Mouse (Mus musculus): Measurements from ENCODE around the gene Mad1l1. TPM values are rescaled to one million over a fixed set of nuclear protein-coding genes. Genes with fewer than 3 reads are reported as not detected.

Mad1l1 gene
- polyA plus RNA-seq, 1 experiment from 2014 or later: 68.9 TPM

GRCm38 (mm10) chr5:140123194-140123593 lies 198.2 kb downstream of the Mad1l1 start:
- Histone ChIP-seq H3K4me3 (no peak overlapping the region), H3K4me1 (peaks cover 35% of the 10 kb centered on the region), H3K27ac (no peak overlapping the region), H3K36me3 (peaks cover 12% of the 10 kb centered on the region; the same call in 1 of the 2 replicates), H3K9me3 (replicated peaks) (no peaks in the 10 kb centered on the region), H3K27me3 (ENCODE audit: low read depth, poor library complexity, severe bottlenecking) (no peaks in the 10 kb centered on the region)
- WGBS: 26% methylated on average over 5 of the region's 5 CpGs
- DNase-seq (ENCODE audit: low spot score): no peak

- Histone ChIP-seq H3K36me3 (peaks cover 15% of the 10 kb centered on the region), H3K9me3 (replicated peaks) (no peaks in the 10 kb centered on the region), H3K27ac (no peak overlapping the region), H3K4me1 (peaks cover 27% of the 10 kb centered on the region), H3K4me3 (no peak overlapping the region), H3K27me3 (ENCODE audit: low read depth, poor library complexity, severe bottlenecking) (no peaks in the 10 kb centered on the region)
- DNase-seq (ENCODE audit: low spot score): no peak
- WGBS: 95% methylated on average over 3 of the region's 3 CpGs
These were observed 199.4 kb downstream of the Mad1l1 start for GRCm38 (mm10) chr5:140121966-140122365.

GRCm38 (mm10) chr5:140118921-140119320 lies 202.4 kb downstream of the Mad1l1 start:
- no peak overlapping the region for H3K27ac ChIP-seq
- no peak for DNase-seq (ENCODE audit: low spot score)
- WGBS: 96% methylated on average over 3 of the region's 3 CpGs
- peaks cover 38% of the 10 kb centered on the region for H3K36me3 ChIP-seq
- no peak overlapping the region for H3K4me3 ChIP-seq
- H3K4me1 ChIP-seq: peaks cover 18% of the 10 kb centered on the region
- no peaks in the 10 kb centered on the region for H3K27me3 ChIP-seq (ENCODE audit: low read depth, poor library complexity, severe bottlenecking)
- H3K9me3 ChIP-seq (replicated peaks): no peaks in the 10 kb centered on the region

GRCm38 (mm10) chr5:140117968-140118367 lies 203.4 kb downstream of the Mad1l1 start:
- no peak overlapping the region for H3K4me3 ChIP-seq
- H3K27ac ChIP-seq: no peak overlapping the region
- peaks cover 40% of the 10 kb centered on the region for H3K36me3 ChIP-seq
- no peak for DNase-seq (ENCODE audit: low spot score)
- H3K9me3 ChIP-seq (replicated peaks): no peaks in the 10 kb centered on the region
- no peaks in the 10 kb centered on the region for H3K27me3 ChIP-seq (ENCODE audit: low read depth, poor library complexity, severe bottlenecking)
- H3K4me1 ChIP-seq: peaks cover 8% of the 10 kb centered on the region

GRCm38 (mm10) chr5:140115434-140116271 lies 205.7 kb downstream of the Mad1l1 start:
- Histone ChIP-seq H3K4me1 (peaks cover 9% of the 10 kb centered on the region), H3K27ac (peak overlapping the region; percentile 5; the same call in 1 of the 2 replicates), H3K36me3 (peaks cover 50% of the 10 kb centered on the region), H3K4me3 (no peak overlapping the region), H3K9me3 (replicated peaks) (no peaks in the 10 kb centered on the region), H3K27me3 (ENCODE audit: low read depth, poor library complexity, severe bottlenecking) (no peaks in the 10 kb centered on the region)
- DNase-seq (ENCODE audit: low spot score): no peak
- 53% methylated on average over 8 of the region's 8 CpGs for WGBS

GRCm38 (mm10) chr5:140114512-140115060 lies 206.8 kb downstream of the Mad1l1 start:
- no peaks in the 10 kb centered on the region for H3K27me3 ChIP-seq (ENCODE audit: low read depth, poor library complexity, severe bottlenecking)
- H3K4me1 ChIP-seq: peaks cover 13% of the 10 kb centered on the region
- H3K36me3 ChIP-seq: peaks cover 58% of the 10 kb centered on the region
- DNase-seq (ENCODE audit: low spot score): no peak
- no peak overlapping the region for H3K4me3 ChIP-seq
- H3K9me3 ChIP-seq (replicated peaks): no peaks in the 10 kb centered on the region
- 71% methylated on average over 3 of the region's 3 CpGs for WGBS
- H3K27ac ChIP-seq: no peak overlapping the region

- H3K4me3 ChIP-seq: no peak overlapping the region
- H3K36me3 ChIP-seq: peaks cover 52% of the 10 kb centered on the region
- H3K27ac ChIP-seq: no peak overlapping the region
- no peaks in the 10 kb centered on the region for H3K27me3 ChIP-seq (ENCODE audit: low read depth, poor library complexity, severe bottlenecking)
- H3K4me1 ChIP-seq: peaks cover 13% of the 10 kb centered on the region
- no peak for DNase-seq (ENCODE audit: low spot score)
- WGBS: 89% methylated on average over 2 of the region's 2 CpGs
- no peaks in the 10 kb centered on the region for H3K9me3 ChIP-seq (replicated peaks)
These were observed 208.1 kb downstream of the Mad1l1 start for GRCm38 (mm10) chr5:140113281-140113680.

GRCm38 (mm10) chr5:140110024-140110423 lies 211.3 kb downstream of the Mad1l1 start:
- Histone ChIP-seq H3K4me1 (peaks cover 24% of the 10 kb centered on the region), H3K36me3 (peaks cover 32% of the 10 kb centered on the region), H3K27ac (0 out of 2 replicates have a peak overlapping the region, but pooled peaks have one; percentile 16), H3K27me3 (ENCODE audit: low read depth, poor library complexity, severe bottlenecking) (no peaks in the 10 kb centered on the region), H3K4me3 (no peak overlapping the region), H3K9me3 (replicated peaks) (no peaks in the 10 kb centered on the region)
- 66% methylated on average over 3 of the region's 3 CpGs for WGBS
- no peak for DNase-seq (ENCODE audit: low spot score)

GRCm38 (mm10) chr5:140107907-140108306 lies 213.4 kb downstream of the Mad1l1 start:
- Histone ChIP-seq H3K9me3 (replicated peaks) (no peaks in the 10 kb centered on the region), H3K27ac (no peak overlapping the region), H3K36me3 (peaks cover 26% of the 10 kb centered on the region), H3K4me3 (no peak overlapping the region), H3K4me1 (peaks cover 42% of the 10 kb centered on the region), H3K27me3 (ENCODE audit: low read depth, poor library complexity, severe bottlenecking) (no peaks in the 10 kb centered on the region)
- WGBS: 93% methylated on average over 2 of the region's 2 CpGs
- DNase-seq (ENCODE audit: low spot score): no peak

- Histone ChIP-seq H3K4me3 (no peak overlapping the region), H3K27me3 (ENCODE audit: low read depth, poor library complexity, severe bottlenecking) (no peaks in the 10 kb centered on the region), H3K9me3 (replicated peaks) (no peaks in the 10 kb centered on the region), H3K36me3 (peaks cover 21% of the 10 kb centered on the region), H3K27ac (no peak overlapping the region), H3K4me1 (peaks cover 57% of the 10 kb centered on the region)
- 82% methylated on average over 3 of the region's 3 CpGs for WGBS
- DNase-seq (ENCODE audit: low spot score): no peak
These were observed 215.3 kb downstream of the Mad1l1 start for GRCm38 (mm10) chr5:140106051-140106450.

- H3K27me3 ChIP-seq (ENCODE audit: low read depth, poor library complexity, severe bottlenecking): no peaks in the 10 kb centered on the region
- 85% methylated on average over 1 of the region's 1 CpGs for WGBS
These were observed 216.5 kb downstream of the Mad1l1 start for GRCm38 (mm10) chr5:140104891-140105290.

GRCm38 (mm10) chr5:140102731-140103130 lies 218.6 kb downstream of the Mad1l1 start:
- DNase-seq (ENCODE audit: low spot score): peak; percentile 53
- H3K4me3 ChIP-seq: no peak overlapping the region
- H3K27me3 ChIP-seq (ENCODE audit: low read depth, poor library complexity, severe bottlenecking): no peaks in the 10 kb centered on the region
- peaks cover 33% of the 10 kb centered on the region for H3K36me3 ChIP-seq
- H3K4me1 ChIP-seq: peaks cover 49% of the 10 kb centered on the region
- H3K27ac ChIP-seq: peak overlapping the region; percentile 53
- WGBS: 29% methylated on average over 8 of the region's 8 CpGs
- no peaks in the 10 kb centered on the region for H3K9me3 ChIP-seq (replicated peaks)

More at GRCm38 (mm10) chr5:140104891-140105290, 216.5 kb downstream of the Mad1l1 start:
- H3K36me3 ChIP-seq: peaks cover 23% of the 10 kb centered on the region
- no peak overlapping the region for H3K4me3 ChIP-seq
- H3K9me3 ChIP-seq (replicated peaks): no peaks in the 10 kb centered on the region
- no peak overlapping the region for H3K27ac ChIP-seq
- DNase-seq (ENCODE audit: low spot score): no peak
- H3K4me1 ChIP-seq: peaks cover 49% of the 10 kb centered on the region

- 88% methylated on average over 14 of the region's 14 CpGs for WGBS
- H3K27ac ChIP-seq: no peak overlapping the region
- peaks cover 34% of the 10 kb centered on the region for H3K36me3 ChIP-seq
- DNase-seq (ENCODE audit: low spot score): no peak
- peaks cover 45% of the 10 kb centered on the region for H3K4me1 ChIP-seq
- no peaks in the 10 kb centered on the region for H3K27me3 ChIP-seq (ENCODE audit: low read depth, poor library complexity, severe bottlenecking)
- H3K4me3 ChIP-seq: no peak overlapping the region
- no peaks in the 10 kb centered on the region for H3K9me3 ChIP-seq (replicated peaks)
These were observed 219.8 kb downstream of the Mad1l1 start for GRCm38 (mm10) chr5:140101409-140102009.
